Mouse (Mus musculus) stomach, postnatal 0 days (tissue): Measurements from ENCODE around the gene Nkap. TPM values are rescaled to one million over a fixed set of nuclear protein-coding genes. Genes with fewer than 3 reads are reported as not detected.
A peak's percentile ranks its signal among the peaks of the same experiment; 100 is the strongest.

Experiments
- ATAC-seq: fragments of 200-750 bp; cut with Nextera tagmentation; 2 replicates; pipeline ENCODE4 v1.8.0; 2017; ENCODE audit not compliant: low FRiP score, low TSS enrichment
- DNase-seq: peaks from one replicate; pipeline ENCODE4 v3.0.0-alpha.2; 2016; ENCODE audit warnings: low spot score
- H3K27ac ChIP-seq: fragments of 300-500 bp; sonication (generic); replicated peaks from 2 replicates; pipeline ENCODE4 v1.5.1; 2014; ENCODE audit warnings: mild to moderate bottlenecking, control low read depth
- H3K27me3 ChIP-seq: fragments of 300-500 bp; sonication (generic); 2 replicates; pipeline ENCODE4 v1.6.1; 2014; ENCODE audit warnings: low read length; ENCODE audit not compliant: control insufficient read depth, insufficient read depth
- H3K36me3 ChIP-seq: fragments of 300-500 bp; sonication (generic); 2 replicates; pipeline ENCODE4 v1.6.1; 2014; ENCODE audit warnings: low read length, mixed read lengths; ENCODE audit not compliant: control insufficient read depth, insufficient read depth
- H3K4me1 ChIP-seq: fragments of 300-500 bp; sonication (generic); replicated peaks from 2 replicates; pipeline ENCODE4 v1.6.1; 2014; ENCODE audit warnings: antibody characterized with exemption; ENCODE audit not compliant: control insufficient read depth, insufficient read depth
- H3K4me2 ChIP-seq: fragments of 300-500 bp; sonication (generic); replicated peaks from 2 replicates; pipeline ENCODE4 v1.6.1; 2014; ENCODE audit warnings: low read depth, mild to moderate bottlenecking, control low read depth, moderate library complexity
- H3K4me3 ChIP-seq: fragments of 300-500 bp; sonication (generic); 2 replicates; pipeline ENCODE4 v1.5.1; 2014; ENCODE audit warnings: low read depth, low read length, control low read depth
- H3K9ac ChIP-seq: fragments of 300-500 bp; sonication (generic); 2 replicates; pipeline ENCODE4 v1.6.1; 2014; ENCODE audit warnings: mild to moderate bottlenecking, low read length, control low read depth, mixed read lengths
- H3K9me3 ChIP-seq: fragments of 300-500 bp; sonication (generic); 2 replicates; pipeline ENCODE4 v1.6.1; 2016; ENCODE audit warnings: low read length; ENCODE audit not compliant: control insufficient read depth
- CTCF ChIP-seq: IDR thresholded peaks from 2 replicates; pipeline ENCODE4 v1.5.1; 2016; ENCODE audit warnings: antibody characterized with exemption, low read depth, mild to moderate bottlenecking, moderate library complexity
- EP300 ChIP-seq: optimal IDR thresholded peaks from 2 replicates; pipeline ENCODE3; 2016; ENCODE audit warnings: antibody characterized with exemption
- WGBS: fragments of 180-500 bp; shearing (Covaris S2); extraction: QIAGEN DNeasy Blood & Tissue Kit; methylation state at CpG from one replicate; pipeline ENCODE4 v1.1.7; 2014; 5-methylcytosine and 5-hydroxymethylcytosine counted together
- polyA plus RNA-seq: library from polyadenylated mRNA; unstranded; fragments of >200 nt; fragmentation: Nextera tagmentation; extraction: Ambion mirVana; gene quantifications from 2 replicates; pipeline ENCODE4 v1.2.1, GENCODE M21; 2015

Nkap gene
- polyA plus RNA-seq, 1 experiment from 2014 or later = 6.9 TPM

GRCm38 (mm10) chrX:37085665-37086064 is 40.9 kb upstream of the Nkap start:
- Histone ChIP-seq H3K27ac (peak overlapping the region; percentile 81), H3K27me3 (no peaks in the 10 kb centered on the region), H3K4me3 (peak overlapping the region; percentile 52), H3K9ac (no peak overlapping the region), H3K4me1 (no peaks in the 10 kb centered on the region), H3K9me3 (no peaks in the 10 kb centered on the region), H3K36me3 (no peaks in the 10 kb centered on the region), H3K4me2 (peak overlapping the region; percentile 44)
- DNase-seq (no peak), ATAC-seq (no peak)
- no peak for TF ChIP-seq CTCF
- no peak for TF ChIP-seq EP300
- 16% methylated on average over 9 of the region's 9 CpGs for whole genome bisulfite sequencing

- DNase-seq (no peak), ATAC-seq (no peak)
- no peaks in the 10 kb centered on the region for H3K36me3 ChIP-seq
- TF ChIP-seq CTCF (no peak), EP300 (no peak)
- H3K27ac ChIP-seq = no peak overlapping the region
- no peaks in the 10 kb centered on the region for H3K9me3 ChIP-seq
- no peak overlapping the region for H3K4me2 ChIP-seq
- H3K27me3 ChIP-seq = no peaks in the 10 kb centered on the region
- WGBS = 79% methylated on average over 1 of the region's 1 CpGs
- no peaks in the 10 kb centered on the region for H3K4me1 ChIP-seq
- no peak overlapping the region for H3K9ac ChIP-seq
- no peak overlapping the region for H3K4me3 ChIP-seq
Measured at GRCm38 (mm10) chrX:37088778-37089177, 37.8 kb upstream of the Nkap start.

GRCm38 (mm10) chrX:37091457-37091856 is 35.1 kb upstream of the Nkap start:
- no peak for TF ChIP-seq EP300
- no peak for TF ChIP-seq CTCF
- DNase-seq = no peak
- Histone ChIP-seq H3K27ac (no peak overlapping the region), H3K4me2 (no peak overlapping the region), H3K4me3 (no peak overlapping the region), H3K9ac (no peak overlapping the region), H3K36me3 (no peaks in the 10 kb centered on the region), H3K9me3 (no peaks in the 10 kb centered on the region), H3K4me1 (no peaks in the 10 kb centered on the region), H3K27me3 (no peaks in the 10 kb centered on the region)
- 61% methylated on average over 3 of the region's 3 CpGs for WGBS
- no peak for ATAC-seq

- WGBS = 86% methylated on average over 11 of the region's 11 CpGs
- Histone ChIP-seq H3K27me3 (no peaks in the 10 kb centered on the region), H3K4me1 (no peaks in the 10 kb centered on the region), H3K4me3 (no peak overlapping the region), H3K4me2 (no peak overlapping the region), H3K27ac (no peak overlapping the region), H3K9me3 (no peaks in the 10 kb centered on the region), H3K9ac (no peak overlapping the region), H3K36me3 (no peaks in the 10 kb centered on the region)
- no peak for DNase-seq
- no peak for TF ChIP-seq CTCF
- no peak for TF ChIP-seq EP300
- no peak for ATAC-seq
Measured at GRCm38 (mm10) chrX:37095106-37095768, 31.4 kb upstream of the Nkap start.

- H3K9ac ChIP-seq = no peak overlapping the region
- no peak overlapping the region for H3K4me3 ChIP-seq
- H3K4me2 ChIP-seq = no peak overlapping the region
- 81% methylated on average over 3 of the region's 3 CpGs for WGBS
- H3K4me1 ChIP-seq = no peaks in the 10 kb centered on the region
- ATAC-seq = no peak
- H3K36me3 ChIP-seq = no peaks in the 10 kb centered on the region
- H3K9me3 ChIP-seq = no peaks in the 10 kb centered on the region
- DNase-seq = no peak
- TF ChIP-seq CTCF (no peak), EP300 (no peak)
- H3K27ac ChIP-seq = no peak overlapping the region
- no peaks in the 10 kb centered on the region for H3K27me3 ChIP-seq
Measured at GRCm38 (mm10) chrX:37098681-37099080, 27.9 kb upstream of the Nkap start.

- no peak overlapping the region for H3K4me2 ChIP-seq
- no peaks in the 10 kb centered on the region for H3K27me3 ChIP-seq
- peak; percentile 51 for TF ChIP-seq CTCF
- no peak for TF ChIP-seq EP300
- H3K36me3 ChIP-seq = no peaks in the 10 kb centered on the region
- no peak for DNase-seq
- no peak overlapping the region for H3K9ac ChIP-seq
- 82% methylated on average over 2 of the region's 2 CpGs for WGBS
- no peak overlapping the region for H3K27ac ChIP-seq
- no peaks in the 10 kb centered on the region for H3K4me1 ChIP-seq
- no peaks in the 10 kb centered on the region for H3K9me3 ChIP-seq
- ATAC-seq = no peak
- H3K4me3 ChIP-seq = no peak overlapping the region
Measured at GRCm38 (mm10) chrX:37103826-37104225, 22.8 kb upstream of the Nkap start.
